Mouse (Mus musculus): ENCODE measurements around the gene Stx6. TPM values are rescaled to one million over a fixed set of nuclear protein-coding genes. Genes with fewer than 3 reads are reported as not detected.

Gene Stx6
- total and polyA plus RNA-seq, 3 experiments = 26.0 to 33.4 (median 31.8) TPM

DNA sequence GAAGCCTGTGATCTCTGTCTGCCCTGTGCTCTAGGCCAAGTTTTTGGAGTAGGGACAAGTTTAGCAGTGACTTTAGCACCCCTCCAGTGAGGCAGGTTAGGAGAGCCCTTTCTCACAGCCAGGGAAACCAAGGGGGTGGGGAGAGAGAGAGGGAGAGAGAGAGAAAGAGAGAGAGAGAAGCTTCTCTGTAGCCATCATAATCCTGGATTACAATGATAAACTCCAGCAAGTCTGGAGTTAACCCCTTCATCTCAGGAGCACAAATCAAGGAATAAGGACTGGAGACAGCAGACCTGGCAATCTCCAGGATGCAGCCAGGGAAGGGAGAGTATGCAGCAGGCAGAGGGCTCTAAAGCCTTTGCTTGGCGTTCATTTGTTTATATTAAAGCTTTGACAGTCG is 77.1 kb downstream of the Stx6 start:
- H3K27ac ChIP-seq (ENCODE audit: insufficient read depth, low read depth) = no peak overlapping the region
- no peak overlapping the region for H3K9ac ChIP-seq (ENCODE audit: insufficient read depth, low read depth)
- dilution Hi-C loops (cut with MboI; ENCODE audit: extremely low pct_ligation_motif_present, extremely low pct_unique_long_range_greater_than_20kb, low sequenced_read_pairs) = no loop called here
- no peaks in the 10 kb centered on the region for H3K36me3 ChIP-seq (replicated peaks in 1 of 2; ENCODE audit: control insufficient read depth in 1 of 2, insufficient read depth in 1 of 2, low read length in 1 of 2)
- H3K9me3 ChIP-seq (replicated peaks; ENCODE audit: low read length) = no peaks in the 10 kb centered on the region
- peaks cover 6 to 34% of the 10 kb centered on the region in 2 experiments; a peak in 2 of 4 replicates for H3K4me1 ChIP-seq (ENCODE audit: control insufficient read depth in 1 of 2, insufficient read depth in 2 of 2)
- in situ Hi-C loops (cut with MboI; ENCODE audit: low pct_ligation_motif_present, low pct_unique_long_range_greater_than_20kb, low sequenced_read_pairs) = no loop called here
- H3K27me3 ChIP-seq (replicated peaks) = peaks cover 2% of the 10 kb centered on the region
- no peak overlapping the region for H3K4me2 ChIP-seq (ENCODE audit: insufficient read depth, low read depth, poor library complexity, severe bottlenecking)
- TF ChIP-seq TCF12 (IDR thresholded peaks at IDR 0.05; ENCODE audit: low read depth, low read length) (no peak), BHLHE40 (IDR thresholded peaks at IDR 0.05; ENCODE audit: low read depth, low read length) (no peak), RAD21 (IDR thresholded peaks at IDR 0.05; ENCODE audit: low read depth, low read length) (no peak), TBP (conservative IDR thresholded peaks at IDR 0.05; ENCODE audit: low read depth, low read length) (no peak)
- H3K4me3 ChIP-seq (replicated peaks in 1 of 3; ENCODE audit: low read depth in 2 of 3, low read length in 2 of 3, poor library complexity in 1 of 3) = no peak overlapping the region
- DNase-seq (ENCODE audit: extremely low read depth) = no peak
- H3K79me2 ChIP-seq (replicated peaks; ENCODE audit: control insufficient read depth, extremely low read depth, insufficient read depth, poor library complexity, severe bottlenecking) = no peaks in the 10 kb centered on the region

DNA sequence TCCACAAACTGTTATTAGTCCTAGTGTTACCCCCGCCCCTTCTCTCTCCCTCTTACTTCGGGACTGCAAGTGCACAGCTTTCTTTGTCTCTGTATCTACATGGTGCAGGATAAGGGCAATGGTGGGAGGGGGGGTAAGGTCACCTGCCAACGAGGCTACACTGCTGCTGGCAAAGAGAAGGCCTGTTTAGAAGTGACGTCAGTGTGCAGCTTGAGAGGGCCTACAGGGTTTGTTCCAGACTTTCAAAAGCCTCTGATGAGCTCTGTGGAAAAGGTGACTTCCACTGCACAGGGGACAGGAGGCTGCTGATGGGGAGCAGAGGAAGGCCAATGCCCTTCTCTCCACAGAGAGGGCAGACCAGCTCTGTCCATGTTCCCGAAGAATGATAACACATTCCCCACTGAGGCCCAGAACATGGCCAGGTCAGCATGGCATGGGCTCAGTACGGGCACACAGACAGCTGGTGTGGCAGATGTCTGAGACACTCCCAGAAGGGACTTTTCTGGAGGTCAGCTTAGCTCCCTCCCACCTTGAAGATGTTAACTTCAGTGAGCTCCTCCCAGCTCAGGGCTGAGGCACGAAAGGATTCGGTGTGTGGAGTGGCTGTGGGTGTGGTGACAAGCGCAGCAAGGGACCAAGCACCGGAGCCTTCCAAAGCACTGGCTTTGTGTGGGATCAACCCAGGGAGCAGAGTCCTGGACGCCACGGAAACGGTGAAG is 78.0 kb downstream of the Stx6 start:
- Histone ChIP-seq H3K27me3 (replicated peaks) (peaks cover 2% of the 10 kb centered on the region), H3K9me3 (replicated peaks; ENCODE audit: low read length) (no peaks in the 10 kb centered on the region), H3K4me1 (ENCODE audit: control insufficient read depth in 1 of 2, insufficient read depth in 2 of 2) (peaks cover 6 to 29% of the 10 kb centered on the region in 2 experiments; a peak in 2 of 4 replicates), H3K36me3 (replicated peaks in 1 of 2; ENCODE audit: control insufficient read depth in 1 of 2, insufficient read depth in 1 of 2, low read length in 1 of 2) (no peaks in the 10 kb centered on the region), H3K4me3 (replicated peaks in 1 of 3; ENCODE audit: low read depth in 2 of 3, low read length in 2 of 3, poor library complexity in 1 of 3) (no peak overlapping the region), H3K4me2 (ENCODE audit: insufficient read depth, low read depth, poor library complexity, severe bottlenecking) (no peak overlapping the region), H3K9ac (ENCODE audit: insufficient read depth, low read depth) (no peak overlapping the region), H3K79me2 (replicated peaks; ENCODE audit: control insufficient read depth, extremely low read depth, insufficient read depth, poor library complexity, severe bottlenecking) (no peaks in the 10 kb centered on the region), H3K27ac (ENCODE audit: insufficient read depth, low read depth) (no peak overlapping the region)
- TF ChIP-seq PAX5 (IDR thresholded peaks at IDR 0.05; ENCODE audit: low read length) = no peak
- TF ChIP-seq HCFC1 (IDR thresholded peaks at IDR 0.05; ENCODE audit: low read depth, low read length) = no peak
- no peak for TF ChIP-seq EP300 (IDR thresholded peaks at IDR 0.05; ENCODE audit: low read length)
- no peak for TF ChIP-seq ELF1 (IDR thresholded peaks at IDR 0.05; ENCODE audit: low read depth, low read length)
- no peak for TF ChIP-seq MAX (IDR thresholded peaks at IDR 0.05; ENCODE audit: low read length)
- no peak for TF ChIP-seq JUND (conservative IDR thresholded peaks at IDR 0.05; ENCODE audit: low read depth, low read length)
- TF ChIP-seq MXI1 (IDR thresholded peaks at IDR 0.05; ENCODE audit: low read depth, low read length) = no peak
- TF ChIP-seq ETS1 (conservative IDR thresholded peaks at IDR 0.05; ENCODE audit: low read depth, low read length) = no peak
- TF ChIP-seq RAD21 (IDR thresholded peaks at IDR 0.05; ENCODE audit: low read depth, low read length) = no peak
- no peak for TF ChIP-seq MYC (IDR thresholded peaks at IDR 0.05; ENCODE audit: low read depth, low read length)
- no peak for TF ChIP-seq TBP (conservative IDR thresholded peaks at IDR 0.05; ENCODE audit: low read depth, low read length)
- no peak for TF ChIP-seq E2F4 (IDR thresholded peaks at IDR 0.05; ENCODE audit: insufficient replicate concordance, low read depth, low read length)
- in situ Hi-C loops (cut with MboI; ENCODE audit: low pct_ligation_motif_present, low pct_unique_long_range_greater_than_20kb, low sequenced_read_pairs) = no loop called here
- dilution Hi-C loops (cut with MboI; ENCODE audit: extremely low pct_ligation_motif_present, extremely low pct_unique_long_range_greater_than_20kb, low sequenced_read_pairs) = no loop called here
- no peak for DNase-seq (ENCODE audit: extremely low read depth)
